Mouse (Mus musculus) testis, adult 2 months (tissue): ENCODE results near the gene Cttn.

ENCODE experiments used
- CTCF ChIP-seq: fragments of 200-500 bp; IDR thresholded peaks from 2 replicates; pipeline ENCODE4 v1.5.1; 2012; ENCODE audit warnings: low read depth, mild to moderate bottlenecking, inconsistent platforms, low read length, moderate library complexity; ENCODE audit not compliant: control insufficient read depth, insufficient read depth, insufficient replicate concordance
- POLR2A ChIP-seq: fragments of 200-500 bp; IDR thresholded peaks from 2 replicates; pipeline ENCODE4 v1.6.1; 2012; ENCODE audit warnings: low read depth, mild to moderate bottlenecking, inconsistent platforms, low read length, moderate library complexity; ENCODE audit not compliant: control insufficient read depth

DNA sequence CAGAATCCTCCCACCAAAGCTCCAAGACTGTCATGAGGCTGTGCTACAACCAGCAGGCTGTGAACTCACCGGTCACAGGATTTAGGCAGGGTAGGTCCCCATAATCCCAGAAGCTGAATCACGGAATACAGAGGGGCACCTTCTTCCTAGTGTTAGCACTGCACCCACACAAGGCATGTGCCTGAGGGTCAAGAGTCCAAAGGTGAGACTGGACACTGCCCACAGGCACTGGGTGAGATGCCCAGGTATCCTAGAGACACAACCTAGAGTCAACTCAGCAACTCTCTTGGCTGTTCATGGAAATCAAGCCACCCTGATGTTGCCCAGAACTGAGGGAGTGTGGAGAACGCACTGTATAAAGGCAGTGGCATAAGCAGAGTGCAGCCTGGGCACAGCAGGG lies 44.2 kb downstream of the Cttn start:
- TF ChIP-seq CTCF (no peak), POLR2A (no peak)
